Mouse (Mus musculus) olfactory bulb, adult 2 months (tissue): Measurements from ENCODE around the gene Zcchc18.
"Not testable (repeated sequence)": the region's sequence is repeated elsewhere in the genome, so short reads cannot be mapped to it uniquely, and the experiment has no call there.

Source experiments
- CTCF ChIP-seq: fragments of 200-500 bp; IDR thresholded peaks from 2 replicates; pipeline ENCODE4 v1.5.1; 2012; ENCODE audit warnings: low read depth, mild to moderate bottlenecking, low read length, moderate library complexity; ENCODE audit not compliant: insufficient read depth
- POLR2A ChIP-seq: fragments of 200-500 bp; IDR thresholded peaks from 2 replicates; pipeline ENCODE4 v1.6.1; 2012; ENCODE audit warnings: mild to moderate bottlenecking, low read depth, low read length, moderate library complexity; ENCODE audit not compliant: insufficient read depth

DNA sequence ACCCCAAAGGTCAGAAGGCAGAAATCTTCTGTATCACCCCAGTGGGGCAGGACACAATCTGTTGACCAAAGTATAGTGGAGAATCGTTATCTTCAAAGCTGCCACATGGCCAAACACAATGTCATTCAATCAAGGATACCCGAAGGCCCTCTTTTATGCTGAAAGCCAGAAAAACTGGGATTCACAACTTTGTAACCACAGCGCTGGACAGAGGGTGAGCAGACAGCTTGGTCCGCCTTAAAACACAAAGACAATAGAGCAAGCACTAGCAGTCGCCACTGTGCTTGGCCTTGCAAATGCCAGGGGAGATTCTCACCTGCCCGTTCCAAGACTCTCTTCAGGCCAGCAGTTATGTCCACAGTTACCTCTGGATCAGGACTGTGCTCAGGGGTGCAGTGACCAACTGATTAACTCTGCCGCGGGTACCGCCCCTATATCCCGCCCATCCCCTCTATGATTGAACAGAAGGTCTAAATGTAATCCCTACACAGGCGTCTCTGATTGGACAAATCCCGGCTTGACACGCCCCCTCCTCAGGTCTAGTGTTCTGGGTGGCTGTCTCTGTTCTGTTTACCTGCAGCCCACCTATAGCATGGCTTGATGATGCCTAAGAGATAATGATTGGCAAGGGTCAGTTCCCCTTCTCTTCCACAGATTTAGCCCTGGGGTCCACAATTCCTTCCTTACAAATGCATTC is 35.2 kb upstream of the Zcchc18 start:
- not testable (repeated sequence) for TF ChIP-seq CTCF, POLR2A
